Mouse (Mus musculus): ENCODE measurements at regions not wholly inside any gene's neighbourhood (a gene's known extent, or its start where the extent isn't known, plus 50 kb on each side); places are given as distances from the start of the nearest gene placed in this dataset.

DNA sequence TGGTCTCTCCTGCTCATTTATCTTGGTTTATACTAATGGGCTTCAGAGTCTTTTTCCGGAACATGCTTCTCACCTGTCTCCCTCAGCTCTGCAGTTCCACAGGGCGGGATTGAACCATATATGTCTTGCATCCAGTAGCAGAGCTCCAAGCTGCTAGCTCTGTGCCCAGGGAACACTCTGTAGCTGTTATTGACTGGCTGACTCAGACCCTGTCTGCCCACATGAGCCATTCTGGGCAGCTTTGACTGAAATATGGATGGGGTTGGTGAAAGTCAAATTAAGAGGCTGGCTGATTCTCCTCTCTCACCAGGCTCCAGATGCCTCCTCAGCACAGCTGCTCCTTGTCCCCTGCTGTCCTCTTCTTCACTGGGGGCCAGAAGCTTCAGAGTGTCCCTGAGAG is 81.4 kb upstream of the Irf2bp2 start:
- DNase-seq, result no peak

DNA sequence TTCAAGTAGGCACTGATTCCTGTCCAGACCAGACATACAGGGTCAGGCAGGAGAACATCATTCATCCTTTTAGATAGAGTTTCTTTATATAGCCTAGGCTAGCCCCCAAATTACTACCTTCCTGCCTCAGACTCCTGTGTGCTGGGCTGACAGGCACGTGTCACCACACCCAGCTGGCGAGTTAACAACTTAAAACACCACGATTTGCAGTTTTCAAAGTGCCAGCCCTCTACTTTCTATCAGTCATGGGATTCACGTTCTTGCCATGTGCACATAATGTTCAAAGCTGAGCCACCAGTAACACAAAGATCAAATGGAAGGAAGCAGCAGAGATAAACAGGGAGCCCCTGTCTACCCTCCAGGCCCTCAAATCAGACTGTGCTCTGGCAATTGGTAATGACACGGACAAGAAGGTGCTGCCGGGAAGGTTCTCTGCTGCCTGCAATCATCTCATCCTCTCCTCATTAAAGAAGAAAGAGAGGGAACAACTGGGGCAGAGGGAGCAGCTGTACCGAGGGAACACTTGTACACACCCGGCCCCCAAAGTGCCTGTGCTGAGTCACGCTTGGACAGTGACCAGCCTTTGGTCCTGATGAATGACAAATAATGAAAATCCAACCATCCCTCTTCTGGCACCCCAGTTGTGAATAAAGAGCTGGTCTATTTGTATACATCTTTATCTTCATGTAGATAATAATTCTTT is 79.4 kb upstream of the Irf2bp2 start:
- DNase-seq, result no peak

GRCm38 (mm10) chr8:126671594-126671993 is 77.8 kb upstream of the Irf2bp2 start:
- DNase-seq, result no peak

GRCm38 (mm10) chr8:126669919-126670318 is 76.1 kb upstream of the Irf2bp2 start:
- DNase-seq, result no peak

- no peak for DNase-seq
These were observed 75.4 kb upstream of the Irf2bp2 start for GRCm38 (mm10) chr8:126669154-126669553.

GRCm38 (mm10) chr8:126668657-126669025 is 74.9 kb upstream of the Irf2bp2 start:
- peak in 1 of 2 experiments; percentile 42 for DNase-seq

DNA sequence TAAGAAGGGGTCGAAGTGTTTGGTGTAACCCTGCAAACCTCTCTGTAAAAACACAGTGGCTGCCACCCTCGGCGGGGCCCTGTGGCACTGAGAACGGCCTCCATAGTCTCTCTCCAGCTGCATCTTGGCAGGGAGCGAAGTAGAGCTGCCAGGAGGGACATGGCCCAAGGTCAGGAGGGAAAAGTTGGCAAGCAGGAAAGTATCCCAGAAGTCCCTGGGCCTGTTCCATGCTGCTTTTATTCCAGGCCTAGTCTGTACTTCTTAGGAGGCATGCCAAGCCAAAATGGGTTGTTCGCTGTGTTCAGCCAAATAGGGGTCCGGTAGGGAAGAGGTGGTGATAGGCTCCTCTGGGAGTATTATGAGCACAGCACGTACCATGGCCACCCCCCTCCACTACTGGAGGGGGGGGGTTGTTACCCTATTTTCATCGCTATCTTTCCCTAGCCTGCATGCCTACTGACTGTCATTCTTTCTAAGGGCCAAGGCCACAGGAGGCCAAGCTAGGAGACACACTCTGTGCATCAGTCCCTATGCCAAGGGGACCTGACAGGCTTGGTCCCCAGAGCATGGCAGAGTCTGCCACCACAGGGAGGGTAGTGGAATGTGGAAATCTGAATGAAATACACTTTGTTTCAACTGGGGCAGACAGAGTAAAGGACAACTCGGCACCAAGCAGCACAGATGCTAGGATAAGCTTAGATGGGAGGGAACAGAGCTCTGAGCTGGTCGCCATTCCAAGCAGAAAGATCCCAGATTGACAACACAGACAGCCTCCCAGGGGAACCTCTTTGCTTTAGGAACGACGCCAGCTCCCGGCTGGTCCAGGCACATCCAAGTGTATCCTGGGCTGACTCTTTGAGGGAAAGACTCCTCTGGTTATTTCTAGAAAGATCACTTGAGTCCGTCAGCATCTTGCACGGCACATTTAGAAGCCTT is 74.2 kb upstream of the Irf2bp2 start:
- DNase-seq, result peak; percentile 65 to 69

- no peak for DNase-seq
These were observed 73.4 kb upstream of the Irf2bp2 start for GRCm38 (mm10) chr8:126667086-126667720.

- DNase-seq, result peak; percentile 100
These were observed 72.7 kb upstream of the Irf2bp2 start for GRCm38 (mm10) chr8:126666327-126667085.

DNA sequence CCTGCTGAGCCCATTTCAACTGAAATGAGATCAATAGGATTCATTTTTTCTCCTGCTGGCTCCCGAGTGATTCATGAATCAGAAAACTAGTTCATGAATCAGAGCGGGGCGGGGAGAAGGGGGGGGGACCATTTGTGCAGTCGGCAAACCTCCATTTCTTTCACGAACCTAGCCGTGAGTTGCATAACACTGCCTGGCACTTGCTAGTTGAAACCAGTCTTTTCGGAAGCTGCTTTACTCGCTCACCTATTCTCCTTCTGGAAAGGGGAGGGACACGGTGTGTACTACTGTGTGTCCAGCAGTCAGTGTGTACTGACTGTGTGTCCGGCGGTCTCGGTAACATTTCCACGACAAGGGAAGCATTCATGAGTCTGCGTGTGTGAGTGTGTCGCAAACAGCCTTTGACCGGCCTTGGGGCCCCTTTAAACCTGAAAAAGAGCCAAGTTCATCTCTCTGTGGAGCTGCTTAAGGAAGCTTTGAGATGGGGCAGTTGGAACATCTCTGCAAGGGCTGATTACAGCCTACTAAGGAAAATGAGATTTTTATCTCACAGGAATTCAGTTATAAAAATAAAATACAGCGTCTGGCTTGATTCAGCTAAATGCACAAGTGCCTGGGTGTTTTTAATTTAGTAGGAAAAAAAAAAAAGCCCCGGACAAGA is 71.9 kb upstream of the Irf2bp2 start:
- DNase-seq, result peak; percentile 82 to 83

GRCm38 (mm10) chr8:126664891-126665290 is 71.1 kb upstream of the Irf2bp2 start:
- DNase-seq, result no peak

DNA sequence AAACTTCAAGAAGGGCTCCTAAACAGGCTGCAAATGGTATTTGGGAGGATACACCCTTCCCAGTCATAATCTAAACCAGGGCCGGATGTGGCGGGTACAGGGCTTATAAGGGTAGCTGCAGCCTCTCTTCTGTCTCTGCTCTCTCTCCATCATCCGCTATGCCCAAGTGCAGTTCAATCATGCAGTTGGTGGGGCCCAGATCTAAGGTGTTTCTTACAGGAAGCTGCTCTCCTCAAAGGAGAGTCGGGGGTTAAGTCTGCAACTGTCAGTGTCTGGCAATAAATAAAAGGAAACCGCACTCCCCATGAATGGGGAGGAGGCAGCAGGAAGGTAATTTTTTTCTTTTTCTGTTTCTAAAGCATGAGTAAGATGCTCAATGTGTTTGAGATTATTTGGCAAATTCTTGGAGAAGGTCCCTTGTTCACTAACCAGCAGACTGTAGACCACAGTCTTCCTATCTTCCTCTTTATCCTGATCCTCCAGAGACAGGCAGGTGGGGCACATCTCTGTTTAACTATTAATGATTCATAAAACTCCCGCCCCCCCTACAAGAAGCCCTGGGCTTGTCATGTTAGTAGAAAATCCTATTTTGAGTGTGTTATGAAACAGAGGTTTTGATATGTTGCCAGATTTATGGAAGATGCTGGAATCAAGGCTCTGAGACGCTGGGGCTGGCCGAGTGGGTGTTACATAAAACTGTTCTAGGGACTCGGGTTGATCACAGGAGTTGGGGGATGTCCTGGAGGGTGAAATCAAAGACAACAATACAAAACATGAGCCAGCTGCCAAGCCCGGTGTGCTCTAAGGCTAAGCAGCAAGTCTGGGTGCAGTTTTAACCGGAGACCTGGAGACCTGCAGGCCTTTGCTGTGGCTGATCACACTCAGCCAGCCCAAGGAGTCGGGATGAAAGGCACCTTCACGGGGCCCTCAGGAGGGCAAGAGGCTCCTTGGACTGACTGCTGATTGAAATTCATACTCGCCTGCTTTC is 69.3 kb upstream of the Irf2bp2 start:
- DNase-seq, result peak; percentile 21 to 27

DNA sequence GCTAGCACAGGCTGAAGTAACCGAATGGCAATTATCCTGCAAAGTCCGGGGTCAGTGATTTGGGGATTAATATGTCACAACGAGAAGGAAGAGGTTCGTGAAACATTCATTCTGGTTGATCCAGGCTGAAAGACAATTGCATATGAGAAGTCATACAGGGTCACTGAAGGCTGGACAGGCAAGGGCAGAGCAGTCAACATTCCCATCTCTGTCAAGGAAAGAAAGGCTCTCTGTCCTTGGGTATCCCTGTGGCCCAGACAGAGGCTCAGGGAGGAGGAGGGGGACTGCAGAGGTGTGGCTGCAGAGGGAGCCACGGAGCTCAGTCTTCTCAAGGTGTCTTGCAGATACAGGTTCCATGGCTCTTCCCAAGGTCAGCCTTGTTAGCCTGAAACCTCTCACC is 68.4 kb upstream of the Irf2bp2 start:
- no peak for DNase-seq

DNA sequence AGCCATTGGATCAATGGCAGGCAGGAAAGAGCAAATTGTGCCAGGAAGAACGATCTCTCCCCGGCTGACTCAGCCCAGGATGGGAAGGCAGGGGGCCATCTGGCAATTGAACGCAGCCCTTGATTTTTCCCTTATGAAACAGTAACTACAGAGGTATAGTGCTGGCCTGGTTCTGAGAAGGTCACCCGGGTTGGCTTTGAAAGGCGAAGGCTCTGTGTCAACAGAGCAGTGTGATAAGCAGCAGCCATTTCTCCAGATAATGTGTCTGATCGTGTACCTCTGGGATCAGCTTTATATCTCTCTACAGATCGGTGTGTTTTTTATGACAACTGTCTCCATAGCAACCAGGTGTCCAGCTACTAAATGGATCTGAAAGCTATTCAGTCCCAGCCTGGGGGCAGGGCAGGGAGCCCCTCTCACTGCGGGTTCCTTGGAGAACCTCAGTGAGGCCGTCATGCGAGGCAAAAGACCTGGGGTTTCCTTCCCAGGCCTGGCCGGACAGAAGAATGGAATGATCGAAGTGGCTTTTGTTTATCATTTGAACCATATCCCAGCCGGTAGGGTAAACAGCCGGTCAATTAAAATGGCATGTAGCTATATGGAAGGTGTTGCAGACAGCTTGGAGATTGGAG is 67.8 kb upstream of the Irf2bp2 start:
- DNase-seq, result peak; percentile 50 to 54

DNA sequence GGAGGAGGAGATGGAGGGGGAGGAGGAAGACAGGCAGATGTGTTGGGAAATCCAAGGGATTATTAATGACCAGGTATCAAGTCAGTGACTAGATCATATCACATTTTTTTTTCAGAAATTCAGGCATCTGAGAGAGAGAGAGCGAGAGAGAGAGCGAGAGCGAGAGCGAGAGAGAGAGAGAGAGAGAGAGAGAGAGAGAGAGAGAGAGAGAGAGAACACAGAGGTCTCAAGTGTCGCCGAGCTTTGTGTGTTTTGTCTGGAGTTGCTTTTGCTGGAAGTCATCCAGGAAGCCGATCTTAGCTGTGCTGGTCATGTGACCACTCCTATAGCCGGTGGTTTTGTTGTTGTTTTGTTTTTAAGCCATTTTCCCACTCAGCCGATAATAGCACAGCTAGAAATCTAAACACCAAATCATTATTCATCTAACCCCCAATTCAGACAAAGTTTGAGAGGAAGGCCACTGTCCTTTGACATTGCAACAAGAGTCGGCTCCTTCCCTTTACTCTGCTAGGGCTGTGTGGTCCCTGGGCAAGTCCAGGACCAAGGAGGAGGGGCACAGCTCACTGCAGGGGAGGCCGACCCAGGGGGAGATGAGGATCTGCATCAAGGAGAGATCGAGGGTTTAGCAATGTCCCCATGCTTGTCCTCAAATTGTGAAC is 67.0 kb upstream of the Irf2bp2 start:
- peak; percentile 25 to 26 for DNase-seq

DNA sequence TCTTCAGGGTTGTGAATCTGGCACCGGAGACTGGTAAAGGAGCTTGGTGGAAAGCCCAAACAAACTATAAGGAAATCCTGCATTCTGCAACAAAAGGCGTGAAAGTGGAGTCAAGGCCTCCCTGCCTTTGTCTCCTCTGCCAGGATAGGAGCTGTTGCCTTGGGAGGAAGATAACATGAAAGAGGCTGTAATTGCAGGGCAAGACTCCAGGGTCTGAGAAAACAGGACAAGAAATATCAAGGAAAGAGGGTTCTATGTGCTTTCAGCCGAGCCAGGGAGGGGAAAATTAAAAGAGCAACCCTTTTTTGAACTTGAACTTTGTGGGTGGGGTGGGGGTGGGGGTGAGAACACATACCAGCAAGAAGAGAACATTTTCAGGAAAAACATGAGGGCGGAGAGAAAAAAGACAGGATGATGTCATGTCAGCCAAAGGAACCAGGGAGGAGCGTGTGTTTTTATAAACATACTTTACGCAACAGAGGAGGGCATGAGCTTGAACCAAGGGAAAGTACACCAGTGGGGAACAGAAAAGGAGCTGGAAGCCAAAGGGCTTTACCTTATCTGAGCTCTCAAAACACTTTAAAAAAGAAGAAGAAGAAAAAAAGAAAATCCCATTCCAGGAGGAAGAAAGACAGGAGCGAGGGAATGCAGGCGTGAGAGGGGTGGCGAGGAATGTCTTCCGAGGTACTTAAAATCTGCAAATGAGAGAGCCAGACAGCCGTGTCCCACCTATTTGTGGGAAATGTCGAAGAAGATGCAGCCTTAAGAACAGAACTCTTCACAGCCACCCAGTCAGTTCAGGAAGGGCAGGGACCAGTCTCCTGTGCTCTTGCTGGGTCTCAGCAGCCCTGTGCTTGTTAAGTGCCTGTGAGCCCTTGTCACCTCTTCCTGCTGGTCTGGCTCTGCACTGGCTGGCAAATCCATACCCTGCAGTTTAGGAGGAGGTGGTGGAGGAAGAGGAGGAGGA is 66.2 kb upstream of the Irf2bp2 start:
- DNase-seq, result peak in 1 of 2 experiments; percentile 13

DNA sequence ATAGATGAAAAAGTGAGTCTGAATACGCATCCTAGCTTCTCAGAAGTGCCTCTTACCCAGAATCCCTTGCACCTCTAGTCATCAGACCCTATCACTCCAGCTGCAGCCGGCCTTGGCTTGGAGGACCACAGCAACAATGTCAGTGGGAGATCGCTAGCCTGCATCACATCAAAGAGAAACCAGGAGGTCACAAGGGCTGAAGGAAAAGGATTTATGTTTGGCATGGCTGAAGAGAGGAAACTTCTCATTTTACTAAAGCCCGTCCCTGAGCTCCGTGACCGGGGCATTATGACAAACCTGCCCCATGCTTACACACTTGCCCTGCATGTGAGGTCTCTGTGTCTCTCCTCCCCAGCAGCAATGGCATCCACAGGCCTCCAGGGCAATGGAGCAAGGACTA is 63.8 kb upstream of the Irf2bp2 start:
- no peak for DNase-seq

DNA sequence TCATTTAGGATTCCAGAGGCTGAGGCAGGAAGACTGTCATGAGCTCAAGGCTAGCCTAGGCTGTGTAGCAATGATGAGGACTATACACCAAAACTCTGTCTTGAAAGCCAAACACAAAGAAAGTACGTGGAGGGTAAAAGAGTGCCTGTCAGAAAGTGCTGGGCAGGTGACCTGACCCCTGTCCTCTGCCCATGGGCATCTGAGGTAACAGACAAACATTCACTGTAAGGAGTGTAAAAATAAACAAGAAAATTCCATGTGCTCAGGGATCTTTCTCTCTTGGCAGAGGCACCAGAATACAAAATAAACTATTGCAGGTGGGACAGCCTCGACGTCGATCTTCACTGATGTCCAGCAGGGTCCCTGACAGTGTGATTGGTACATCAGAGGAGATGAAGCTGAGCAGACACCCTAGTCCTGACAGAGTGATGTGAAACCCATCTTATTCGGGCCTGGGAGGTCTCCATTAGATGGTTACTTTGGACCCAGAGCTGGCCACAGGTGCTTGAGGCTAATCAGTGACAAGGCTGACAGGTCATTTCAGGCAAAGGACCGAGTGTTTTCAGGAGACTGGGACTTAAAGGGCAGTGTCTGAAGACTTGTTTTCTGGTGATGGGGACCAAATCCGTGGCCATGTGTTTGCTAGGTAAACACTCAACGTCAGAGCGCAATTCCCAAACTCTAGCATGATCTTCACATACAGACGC is 62.9 kb upstream of the Irf2bp2 start:
- no peak for DNase-seq

All from cerebellum, postnatal 25 days (tissue).